Comparison of ENCODE assay signal across 8 mouse cellular contexts in the genomic region with DNA sequence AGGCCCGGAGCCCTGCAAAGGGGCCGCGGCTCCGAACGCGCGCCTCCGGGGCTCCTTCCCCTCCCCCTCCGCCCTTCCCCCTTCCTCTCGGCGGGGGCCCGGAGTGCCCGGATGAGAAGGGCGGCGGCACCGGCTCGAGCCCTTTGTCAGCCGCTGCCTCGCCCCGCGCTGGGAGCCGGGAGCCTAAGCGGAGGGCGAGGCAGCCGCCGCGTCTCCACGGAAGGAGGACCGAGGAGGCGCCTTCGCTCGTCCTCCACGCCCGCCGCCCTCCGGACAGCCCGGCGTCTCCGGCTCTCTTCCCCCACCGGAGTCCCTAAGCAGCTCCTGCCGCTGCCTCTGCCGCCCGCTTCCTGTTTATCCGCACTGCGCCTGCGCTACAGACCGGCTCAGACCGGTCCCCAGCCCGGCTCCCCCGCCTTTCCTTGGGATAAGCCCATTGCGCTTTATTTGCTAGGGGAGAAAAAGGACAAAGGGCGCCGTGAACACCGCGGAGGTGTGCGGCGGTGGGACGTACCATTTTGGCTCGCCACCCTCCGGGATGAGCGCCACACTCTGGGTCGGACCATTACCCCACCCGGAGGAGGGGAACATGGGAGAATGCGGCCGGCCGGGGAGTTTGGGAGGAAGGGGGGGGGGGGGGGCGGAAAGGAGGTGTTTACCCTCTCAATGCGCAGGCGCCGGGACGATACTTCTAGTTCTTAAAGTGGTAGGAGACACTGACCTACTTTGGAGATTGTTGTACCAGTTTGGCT. TPM values are rescaled to one million over a fixed set of nuclear protein-coding genes. Genes with fewer than 3 reads are reported as not detected.
DNase-seq lines count a peak whose midpoint lies in the region; ATAC-seq and TF ChIP-seq lines count a peak whose summit lies in the region.

Gene Mgea5, minus strand, starts transcription at position 657 of the 752 bp plus-strand sequence.

- peak; percentile 80 for TF ChIP-seq POLR2A in kidney, adult 2 months (IDR thresholded peaks at IDR 0.05; ENCODE audit: low read depth, low read length)
- TF ChIP-seq POLR2A in spleen, adult 2 months (IDR thresholded peaks at IDR 0.05; ENCODE audit: low read depth, low read length), result peak; percentile 94

- no peaks in the 10 kb centered on the region for H3K9me3 ChIP-seq in embryonic facial prominence, embryonic 13.5 days
- H3K9me3 ChIP-seq in limb, embryonic 12.5 days, result no peaks in the 10 kb centered on the region
- H3K9me3 ChIP-seq in midbrain, embryonic 15.5 days, result no peaks in the 10 kb centered on the region

- peak within 1 kb of the TSS; percentile 98 for H3K9ac ChIP-seq in embryonic facial prominence, embryonic 13.5 days
- H3K9ac ChIP-seq in limb, embryonic 12.5 days (replicated peaks), result peak within 1 kb of the TSS; percentile 97
- peak within 1 kb of the TSS; percentile 89 for H3K9ac ChIP-seq in midbrain, embryonic 15.5 days

- DNase-seq in 3134 (ENCODE audit: extremely low read depth, insufficient read length, low spot score), result peak; percentile 99
- peak; percentile 98 for DNase-seq in adrenal gland, postnatal 36 days
- DNase-seq in heart, adult 18-20 months, result peak; percentile 97 to 99
- DNase-seq in kidney, adult 2 months, result peak; percentile 99
- peak; percentile 97 to 99 for DNase-seq in spleen, adult 2 months (ENCODE audit: low read depth in 1 of 2, low spot score in 2 of 2)

- peak within 1 kb of the TSS; percentile 62 for H3K4me2 ChIP-seq in embryonic facial prominence, embryonic 13.5 days
- peak within 1 kb of the TSS; percentile 71 for H3K4me2 ChIP-seq in limb, embryonic 12.5 days
- peak within 1 kb of the TSS; percentile 62 for H3K4me2 ChIP-seq in midbrain, embryonic 15.5 days

- peak; percentile 97 for ATAC-seq in embryonic facial prominence, embryonic 13.5 days (ENCODE audit: insufficient number of reproducible peaks, insufficient read depth, low FRiP score, low TSS enrichment, low read depth)
- peak; percentile 99 for ATAC-seq in limb, embryonic 12.5 days (ENCODE audit: insufficient number of reproducible peaks, insufficient read depth, low FRiP score, low TSS enrichment, low read depth)
- ATAC-seq in midbrain, embryonic 15.5 days (replicated peaks), result peak; percentile 97

- under 1% methylated on average over 69 of the region's 71 CpGs for WGBS in embryonic facial prominence, embryonic 13.5 days
- WGBS in kidney, adult 2 months, result under 1% methylated on average over 66 of the region's 71 CpGs
- 1% methylated on average over 49 of the region's 71 CpGs for WGBS in limb, embryonic 12.5 days
- WGBS in midbrain, embryonic 15.5 days, result under 1% methylated on average over 71 of the region's 71 CpGs
- under 1% methylated on average over 68 of the region's 71 CpGs for WGBS in spleen, adult 2 months

- H3K36me3 ChIP-seq in embryonic facial prominence, embryonic 13.5 days, result peaks cover 18% of the 10 kb centered on the region
- H3K36me3 ChIP-seq in kidney, adult 2 months (ENCODE audit: control insufficient read depth, insufficient read depth, low read length), result peaks cover under 1% of the 10 kb centered on the region
- peaks cover 28% of the 10 kb centered on the region for H3K36me3 ChIP-seq in limb, embryonic 12.5 days
- H3K36me3 ChIP-seq in midbrain, embryonic 15.5 days (replicated peaks), result 0 out of 2 replicates have a peak, but pooled peaks cover 1% of the 10 kb centered on the region
- H3K36me3 ChIP-seq in spleen, adult 2 months (ENCODE audit: control insufficient read depth, insufficient read depth, low read length), result peaks cover 8% of the 10 kb centered on the region

- H3K27me3 ChIP-seq in embryonic facial prominence, embryonic 13.5 days, result no peaks in the 10 kb centered on the region
- no peaks in the 10 kb centered on the region for H3K27me3 ChIP-seq in kidney, adult 2 months (replicated peaks; ENCODE audit: control insufficient read depth, insufficient read depth, low read length)
- no peaks in the 10 kb centered on the region for H3K27me3 ChIP-seq in limb, embryonic 12.5 days
- H3K27me3 ChIP-seq in midbrain, embryonic 15.5 days (replicated peaks), result no peaks in the 10 kb centered on the region
- no peaks in the 10 kb centered on the region for H3K27me3 ChIP-seq in spleen, adult 2 months (ENCODE audit: control insufficient read depth, insufficient read depth, low read length)

- TF ChIP-seq CTCF in kidney, adult 2 months (conservative IDR thresholded peaks at IDR 0.05; ENCODE audit: insufficient read depth, insufficient read length, low read depth, low read length), result no peak
- no peak for TF ChIP-seq CTCF in spleen, adult 2 months (IDR thresholded peaks at IDR 0.05; ENCODE audit: extremely low read depth, insufficient read depth, insufficient read length, insufficient replicate concordance)

- peak within 1 kb of the TSS; percentile 99 for H3K4me3 ChIP-seq in embryonic facial prominence, embryonic 13.5 days
- peak within 1 kb of the TSS; percentile 81 for H3K4me3 ChIP-seq in kidney, adult 2 months (ENCODE audit: insufficient read depth, low read depth, low read length)
- H3K4me3 ChIP-seq in limb, embryonic 12.5 days (replicated peaks), result peak within 1 kb of the TSS; percentile 100
- peak within 1 kb of the TSS; percentile 88 for H3K4me3 ChIP-seq in midbrain, embryonic 15.5 days
- peak within 1 kb of the TSS; percentile 94 for H3K4me3 ChIP-seq in spleen, adult 2 months (ENCODE audit: extremely low read depth, insufficient read depth, insufficient read length)

- H3K27ac ChIP-seq in embryonic facial prominence, embryonic 13.5 days, result peak within 1 kb of the TSS; percentile 98
- peak within 1 kb of the TSS; percentile 94 for H3K27ac ChIP-seq in kidney, adult 2 months (ENCODE audit: insufficient read depth, low read depth, low read length)
- H3K27ac ChIP-seq in limb, embryonic 12.5 days, result peak within 1 kb of the TSS; percentile 99
- peak within 1 kb of the TSS; percentile 99 for H3K27ac ChIP-seq in midbrain, embryonic 15.5 days
- H3K27ac ChIP-seq in spleen, adult 2 months (ENCODE audit: insufficient read depth, low read length), result peak within 1 kb of the TSS; percentile 99

- peaks cover 28% of the 10 kb centered on the region for H3K4me1 ChIP-seq in embryonic facial prominence, embryonic 13.5 days
- H3K4me1 ChIP-seq in kidney, adult 2 months (ENCODE audit: control insufficient read depth, insufficient read depth, low read length), result peaks cover 19% of the 10 kb centered on the region
- peaks cover 27% of the 10 kb centered on the region for H3K4me1 ChIP-seq in limb, embryonic 12.5 days (replicated peaks)
- H3K4me1 ChIP-seq in midbrain, embryonic 15.5 days, result peaks cover 37% of the 10 kb centered on the region
- peaks cover 18% of the 10 kb centered on the region for H3K4me1 ChIP-seq in spleen, adult 2 months (ENCODE audit: control insufficient read depth, insufficient read depth, insufficient read length)

RNA-seq across cellular contexts. Expression of gene Mgea5, which starts in this region (rescaled TPM):
- 10 to 100 TPM; 58.5 to 67.4 TPM for total RNA-seq in adrenal gland, postnatal 36 days (2021)
- polyA plus RNA-seq in embryonic facial prominence, embryonic 13.5 days (2015; fragmentation: Nextera tagmentation; extraction: Ambion mirVana), result 70.7 and 74.5 TPM in 2 replicates
- 10 to 100 TPM; 72.5 to 76.3 TPM for total RNA-seq in heart, adult 18-20 months (2021)
- 22.6 and 27.3 TPM in 2 replicates for polyA plus RNA-seq in kidney, adult 2 months (2012; rRNA removed)
- polyA plus RNA-seq in limb, embryonic 12.5 days (2016; fragmentation: Nextera tagmentation; extraction: Ambion mirVana), result 84.2 and 87.9 TPM in 2 replicates
- 91.4 TPM in 2 replicates for polyA plus RNA-seq in midbrain, embryonic 15.5 days (2015; fragmentation: Nextera tagmentation; extraction: Ambion mirVana)
- 18.9 and 21.1 TPM in 2 replicates for polyA plus RNA-seq in spleen, adult 2 months (2012; rRNA removed)

Comparison
In these comparisons a context has a peak if more than half of its experiments do, and no peak if none do; other contexts are left out.
1. Peak in every context shown above with its lines: DNase-seq, ATAC-seq, H3K4me3 ChIP-seq and H3K27ac ChIP-seq.